Mouse (Mus musculus) monocyte, adult 2 months (primary cell): ENCODE results near the gene Otulin.
A peak's percentile ranks its signal among the peaks of the same experiment; 100 is the strongest.

ENCODE experiments used
- DNase-seq, 2 experiments: peaks; one replicate each; pipeline ENCODE4 v3.0.0; 2022; ENCODE audit warnings: low spot score in 2 of 2, low read depth in 1 of 2

Otulin gene

GRCm38 (mm10) chr15:27630601-27631383 is at the start of gene Otulin:
Otulin (minus strand) TSS chr15:27630693.
- peak; percentile 88 to 97 for DNase-seq

- DNase-seq, result no peak
These were observed 48.0 kb upstream of the Otulin start for GRCm38 (mm10) chr15:27678511-27678910.

- DNase-seq, result no peak
These were observed 47.3 kb upstream of the Otulin start for GRCm38 (mm10) chr15:27677801-27678200.

GRCm38 (mm10) chr15:27676211-27676610 is 45.7 kb upstream of the Otulin start:
- DNase-seq, result no peak

- peak in 1 of 2 experiments; percentile 37 for DNase-seq
These were observed 44.6 kb upstream of the Otulin start for GRCm38 (mm10) chr15:27675122-27675521.

GRCm38 (mm10) chr15:27674041-27674440 is 43.5 kb upstream of the Otulin start:
- no peak for DNase-seq

GRCm38 (mm10) chr15:27673151-27673550 is 42.7 kb upstream of the Otulin start:
- no peak for DNase-seq

- DNase-seq, result no peak
These were observed 41.8 kb upstream of the Otulin start for GRCm38 (mm10) chr15:27672259-27672658.

- no peak for DNase-seq
These were observed 41.2 kb upstream of the Otulin start for GRCm38 (mm10) chr15:27671612-27672245.

GRCm38 (mm10) chr15:27670708-27671107 is 40.2 kb upstream of the Otulin start:
- no peak for DNase-seq

- no peak for DNase-seq
These were observed 39.5 kb upstream of the Otulin start for GRCm38 (mm10) chr15:27669931-27670411.

- no peak for DNase-seq
These were observed 38.8 kb upstream of the Otulin start for GRCm38 (mm10) chr15:27669276-27669675.

- no peak for DNase-seq
These were observed 38.1 kb upstream of the Otulin start for GRCm38 (mm10) chr15:27668557-27668956.

GRCm38 (mm10) chr15:27668001-27668461 is 37.5 kb upstream of the Otulin start:
- DNase-seq, result no peak

GRCm38 (mm10) chr15:27666911-27667539 is 36.5 kb upstream of the Otulin start:
- no peak for DNase-seq

GRCm38 (mm10) chr15:27665392-27665911 is 35.0 kb upstream of the Otulin start:
- DNase-seq, result peak in 1 of 2 experiments; percentile 46

- peak; percentile 70 to 79 for DNase-seq
These were observed 33.6 kb upstream of the Otulin start for GRCm38 (mm10) chr15:27664126-27664525.

GRCm38 (mm10) chr15:27662699-27663098 is 32.2 kb upstream of the Otulin start:
- DNase-seq, result no peak

GRCm38 (mm10) chr15:27661696-27662095 is 31.2 kb upstream of the Otulin start:
- no peak for DNase-seq

- DNase-seq, result peak; percentile 63 to 81
These were observed 29.2 kb upstream of the Otulin start for GRCm38 (mm10) chr15:27659592-27660244.

GRCm38 (mm10) chr15:27659143-27659542 is 28.6 kb upstream of the Otulin start:
- DNase-seq, result no peak
